Mouse (Mus musculus) heart, adult 11 months (tissue): Measurements from ENCODE around the gene Tmem94.

Experiments used
- DNase-seq: peaks from one replicate; pipeline ENCODE4 v3.0.0; 2022

The Tmem94 gene

DNA sequence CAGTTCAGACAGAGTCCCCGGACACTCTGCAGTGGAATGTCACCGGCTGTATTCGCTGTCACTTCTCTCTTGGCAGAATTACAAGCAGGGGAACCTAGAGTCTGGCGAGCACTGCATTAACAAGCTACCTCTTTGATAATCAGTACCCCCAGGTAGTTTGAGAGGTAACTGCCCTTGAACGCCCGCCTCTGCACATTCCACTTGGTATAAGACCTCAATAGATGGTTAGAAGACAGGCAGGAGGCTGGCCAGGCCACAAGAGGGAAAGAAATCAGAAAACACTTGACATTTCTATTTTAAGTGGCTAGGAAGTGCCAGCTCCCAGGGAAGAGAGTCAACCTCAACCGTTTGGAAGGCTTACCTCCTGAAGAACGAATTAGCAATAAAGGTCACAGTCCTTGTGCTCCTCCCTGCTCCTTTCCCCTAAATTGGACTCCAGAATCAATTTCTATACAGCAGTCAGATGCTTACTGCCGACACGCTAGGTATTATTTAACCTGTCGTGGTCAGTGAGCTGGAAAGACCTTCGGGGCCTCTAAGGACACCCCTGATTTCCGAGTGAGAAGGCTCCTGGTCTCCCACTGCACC is 1.2 kb downstream of the Tmem94 start:
- peak; percentile 96 for DNase-seq

DNA sequence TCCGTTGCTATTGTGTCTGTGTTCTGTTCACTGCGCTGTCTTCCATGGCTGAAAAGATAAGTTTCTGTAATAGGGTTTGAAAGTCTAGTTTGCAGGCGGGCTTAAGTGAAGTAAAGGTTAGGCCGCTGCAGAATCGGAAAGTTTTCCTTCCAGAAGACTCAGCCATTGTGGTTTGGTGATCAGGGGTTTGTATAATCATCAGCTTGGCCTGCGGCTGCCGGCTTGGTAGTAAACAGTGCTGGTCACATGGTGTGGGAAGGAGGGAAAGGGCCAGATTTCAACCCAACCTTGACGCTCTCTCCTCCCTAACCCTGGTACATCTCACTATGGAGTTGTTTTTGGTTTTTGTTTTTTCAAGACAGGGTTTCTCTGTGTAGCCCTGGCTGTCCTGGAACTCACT is 1.7 kb downstream of the Tmem94 start:
- peak; percentile 94 for DNase-seq

DNA sequence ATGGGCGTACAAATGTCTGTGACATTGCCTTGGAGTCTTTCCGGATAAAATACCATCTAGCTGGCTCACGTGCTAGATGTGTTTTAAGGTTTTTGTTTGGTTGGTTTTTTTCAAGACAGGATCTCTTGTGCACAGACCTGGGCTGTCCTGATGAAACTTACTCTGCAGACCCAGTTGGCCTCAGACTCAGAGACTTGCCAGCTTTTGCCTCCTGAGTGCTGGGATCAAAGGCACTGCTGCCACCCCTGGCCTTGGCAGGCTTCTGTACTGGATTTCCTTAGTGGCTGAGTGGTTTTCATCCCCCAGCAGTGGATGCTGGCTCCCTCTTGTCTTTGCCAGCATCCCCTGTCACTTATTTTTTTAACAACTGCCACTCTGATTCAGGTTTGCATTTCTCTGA is 3.7 kb downstream of the Tmem94 start:
- DNase-seq = no peak

DNA sequence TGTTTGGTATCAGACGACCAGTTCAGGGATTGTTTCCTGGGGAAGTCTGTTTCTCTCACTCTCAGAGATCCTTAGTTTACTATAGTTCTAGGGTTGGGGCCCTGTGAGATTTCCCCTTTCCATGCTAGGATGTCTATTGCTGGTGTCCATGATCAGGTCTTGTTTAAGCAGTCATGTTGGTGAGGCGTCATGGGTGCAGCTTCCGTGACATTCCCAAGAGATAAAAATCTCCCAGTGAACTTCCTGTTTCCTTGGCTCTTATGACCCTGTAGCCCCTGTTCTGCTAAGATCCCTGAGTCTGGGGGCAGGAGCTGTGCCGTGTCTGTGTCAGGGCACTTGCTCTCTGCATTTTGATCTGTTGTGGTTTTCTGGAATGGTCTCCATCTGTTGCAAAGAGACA is 9.4 kb downstream of the Tmem94 start:
- peak; percentile 90 for DNase-seq

DNA sequence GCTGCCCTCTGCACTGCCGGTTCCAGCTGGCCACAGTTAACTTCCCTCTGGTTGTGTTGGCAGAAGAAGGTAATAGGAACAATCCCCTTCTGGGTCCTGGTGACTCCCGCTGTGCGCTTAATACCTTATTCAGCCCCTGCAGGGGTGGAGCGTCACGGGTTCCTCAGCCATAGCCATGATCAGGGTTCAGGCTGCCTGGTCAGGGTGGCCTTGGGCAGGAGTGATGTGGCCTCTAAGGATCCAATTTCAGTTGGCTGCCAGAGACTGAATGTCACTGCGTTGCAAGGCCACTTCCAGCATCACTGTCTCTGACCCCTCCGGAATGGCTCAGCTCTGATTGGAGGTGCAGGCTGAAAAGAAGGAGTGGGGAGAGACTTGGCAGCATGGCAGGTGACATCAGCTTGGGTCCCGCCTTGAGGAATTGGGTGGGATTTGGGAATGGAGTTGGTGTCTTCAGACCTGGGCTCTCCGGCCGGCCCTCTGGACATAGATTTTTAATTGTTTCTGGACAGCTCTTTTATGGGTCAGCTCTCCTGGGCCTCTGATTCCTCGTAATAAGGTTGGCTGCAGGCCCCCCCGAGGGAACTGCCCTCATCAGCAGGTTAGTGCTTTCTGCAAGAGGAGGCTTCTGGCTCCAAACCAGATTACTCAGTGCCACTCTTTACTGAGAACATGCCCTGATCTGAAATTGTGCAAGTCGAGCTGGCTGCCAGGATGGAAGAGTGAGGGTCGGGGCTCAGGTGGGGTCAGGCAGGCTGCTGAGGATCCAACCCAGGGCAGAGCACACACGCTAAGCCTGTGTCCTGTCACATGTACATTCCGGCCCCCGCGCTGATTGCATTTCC is 10.8 kb downstream of the Tmem94 start:
- DNase-seq = peak; percentile 98

DNA sequence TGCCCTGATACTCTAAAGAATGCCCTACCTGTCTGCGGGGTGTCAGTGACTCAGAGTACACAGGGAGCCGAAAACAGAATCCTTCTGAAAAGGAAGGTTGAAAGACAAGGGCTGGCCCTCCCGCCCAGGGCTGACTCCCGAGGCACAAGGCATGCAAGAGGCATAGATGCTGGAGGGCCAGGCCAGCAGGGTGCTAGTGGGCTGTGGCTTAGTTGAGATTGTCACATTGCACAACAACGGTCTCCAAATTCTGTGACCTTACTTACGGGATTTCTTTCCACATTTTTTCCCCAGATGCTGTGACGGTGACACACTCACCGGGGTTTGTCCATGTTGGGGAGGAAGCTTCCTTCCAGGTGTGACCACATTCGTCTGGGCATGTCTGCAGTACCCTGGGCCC is 11.7 kb downstream of the Tmem94 start:
- DNase-seq = peak; percentile 82

DNA sequence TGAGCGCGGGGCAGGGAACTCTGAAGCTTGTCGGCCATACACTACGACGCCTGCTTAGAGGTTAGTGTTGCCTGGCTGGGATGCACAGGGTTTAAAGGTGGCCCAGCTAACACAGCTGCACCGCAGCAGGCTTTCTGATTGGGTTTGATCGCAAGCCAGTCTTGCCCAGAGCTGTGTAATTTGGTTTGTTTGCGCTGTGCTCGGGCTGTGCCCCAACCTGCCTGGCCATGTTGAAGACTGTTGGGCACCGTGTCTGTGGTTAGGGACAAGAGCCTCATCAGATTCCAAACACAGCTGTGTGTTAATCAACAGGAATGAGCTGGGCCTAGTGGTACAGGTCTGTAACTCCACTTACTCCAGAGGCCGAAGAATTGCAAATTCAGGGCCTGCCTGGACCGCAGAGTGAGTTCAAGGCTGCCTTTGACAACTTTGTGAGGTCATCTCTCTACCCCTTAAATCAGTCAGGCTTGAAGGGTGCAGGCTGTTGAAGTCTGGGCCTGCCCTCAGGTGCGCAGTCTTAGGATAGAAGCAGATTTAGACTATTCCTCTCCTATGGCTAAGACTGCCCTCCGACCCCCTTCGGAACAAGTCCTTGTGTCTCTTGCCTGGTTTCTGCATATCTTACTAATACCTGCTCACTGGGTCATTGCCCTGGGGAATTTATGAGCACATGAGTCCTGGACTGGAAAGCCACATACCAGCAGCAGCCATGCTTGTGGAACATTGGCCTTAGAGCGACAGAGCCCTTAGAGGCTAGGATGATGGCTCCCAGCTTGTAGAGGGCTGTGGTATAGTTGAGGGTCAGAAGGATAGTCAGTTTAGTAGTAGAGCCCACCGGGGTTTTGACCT is 12.5 kb downstream of the Tmem94 start:
- peak; percentile 91 for DNase-seq

DNA sequence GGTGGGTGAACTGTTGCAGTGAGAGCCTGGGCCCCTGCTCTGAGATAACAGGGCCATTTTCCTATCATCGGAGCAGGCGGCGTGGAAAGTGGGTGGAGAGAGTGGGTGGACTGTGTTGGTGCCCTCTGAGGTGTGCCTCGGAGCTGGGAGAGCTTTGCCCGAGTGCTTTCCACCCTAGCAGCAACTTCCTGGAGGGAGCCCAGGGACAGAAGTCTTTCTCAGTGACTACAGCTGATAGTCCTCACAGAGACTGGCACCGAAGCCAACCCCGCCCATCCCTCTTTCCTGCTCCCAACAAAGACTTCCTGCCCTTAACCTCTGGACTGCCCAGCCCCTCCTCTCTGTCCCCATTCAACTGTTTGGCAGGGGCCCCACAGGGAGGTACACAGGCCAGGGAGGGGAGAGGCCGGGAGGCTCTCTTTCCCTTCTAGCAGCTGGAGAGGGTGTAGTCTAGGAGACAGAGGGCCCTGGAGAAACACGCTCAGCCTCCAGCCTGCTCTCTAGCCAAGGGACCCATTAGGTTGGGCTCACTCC is 13.9 kb downstream of the Tmem94 start:
- peak; percentile 100 for DNase-seq

DNA sequence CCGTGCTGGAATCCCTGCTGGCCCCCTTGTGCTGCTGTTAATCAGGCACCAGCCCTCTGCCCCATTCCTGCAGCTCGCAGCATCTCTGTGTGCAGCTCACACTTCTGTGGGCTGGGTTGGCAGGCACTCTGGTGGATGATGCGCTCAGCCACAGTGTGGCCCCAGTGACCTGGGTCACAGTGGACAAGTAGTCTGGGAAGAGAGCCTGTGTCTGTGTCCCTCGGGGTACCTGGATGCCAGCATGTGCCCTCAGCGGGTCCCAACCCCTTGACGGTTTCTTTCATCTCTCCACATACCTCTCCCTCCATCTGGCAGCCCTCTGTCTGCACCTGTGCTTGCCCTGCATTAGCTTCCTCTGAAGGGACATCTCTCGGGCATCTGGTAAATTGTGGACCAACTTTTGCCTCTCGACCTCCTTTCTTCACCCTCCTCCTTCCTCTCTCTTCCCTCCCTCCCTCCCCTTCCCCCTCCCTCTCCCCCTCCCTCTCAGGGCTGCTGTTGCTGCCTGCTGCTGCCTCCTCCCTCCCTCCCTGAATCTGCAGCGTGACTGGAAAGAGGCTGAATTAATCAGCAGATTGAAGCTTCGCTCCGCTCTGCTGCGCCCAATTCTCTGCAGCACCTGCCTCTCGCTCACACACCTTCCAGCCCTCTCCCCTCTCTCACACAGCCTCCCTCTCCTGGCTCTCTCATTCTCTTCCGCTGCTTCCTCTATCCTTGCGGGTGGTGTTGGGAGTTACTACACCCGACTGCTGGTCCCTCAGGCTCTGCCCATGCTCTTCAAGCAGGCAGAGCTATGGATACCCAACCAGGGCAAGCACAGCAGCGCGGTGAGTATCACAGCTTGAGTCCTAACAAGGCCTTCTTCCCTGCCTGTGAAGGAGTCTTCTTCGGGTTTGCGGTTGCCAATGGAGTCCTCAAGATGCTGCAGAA is 15.2 kb downstream of the Tmem94 start:
- peak; percentile 91 for DNase-seq

DNA sequence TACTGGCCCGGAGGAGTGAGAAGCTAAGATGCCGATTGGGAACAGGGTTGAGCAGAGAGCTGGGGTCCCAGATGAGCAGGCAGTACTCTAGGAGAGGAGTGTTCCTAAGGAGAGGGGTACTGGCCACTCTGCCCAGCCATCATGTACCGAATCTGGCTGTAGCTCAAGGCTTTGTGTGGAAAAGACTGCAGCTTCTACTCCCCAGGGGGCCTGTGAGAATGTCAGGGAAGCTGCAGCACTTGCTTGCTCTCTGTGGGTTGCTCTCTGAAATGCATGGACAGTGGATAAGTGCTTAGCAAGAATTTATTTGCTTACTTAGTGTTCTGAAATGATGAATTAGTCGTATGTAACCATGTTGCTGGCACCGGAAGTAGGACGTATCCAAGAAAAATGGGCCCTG is 21.2 kb downstream of the Tmem94 start:
- no peak for DNase-seq

DNA sequence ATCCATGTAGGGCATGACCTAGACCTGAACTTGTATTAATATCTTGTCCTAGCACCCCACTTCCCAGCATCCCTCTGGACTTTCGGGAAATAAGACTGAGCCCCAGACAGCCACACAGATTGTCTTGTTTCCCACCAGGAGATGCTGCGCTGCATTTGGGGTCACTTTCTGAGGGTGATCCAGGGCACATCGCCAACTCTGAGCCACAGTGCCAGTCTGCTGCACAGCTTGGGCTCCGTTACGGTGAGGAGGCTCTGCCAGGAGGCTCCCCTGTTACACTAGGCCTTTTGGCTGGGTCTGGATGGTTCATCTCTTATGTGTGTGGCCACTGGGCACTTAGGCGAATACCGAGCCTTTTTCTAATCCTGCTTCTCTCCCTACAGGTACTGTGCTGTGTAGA is 24.6 kb downstream of the Tmem94 start:
- no peak for DNase-seq

DNA sequence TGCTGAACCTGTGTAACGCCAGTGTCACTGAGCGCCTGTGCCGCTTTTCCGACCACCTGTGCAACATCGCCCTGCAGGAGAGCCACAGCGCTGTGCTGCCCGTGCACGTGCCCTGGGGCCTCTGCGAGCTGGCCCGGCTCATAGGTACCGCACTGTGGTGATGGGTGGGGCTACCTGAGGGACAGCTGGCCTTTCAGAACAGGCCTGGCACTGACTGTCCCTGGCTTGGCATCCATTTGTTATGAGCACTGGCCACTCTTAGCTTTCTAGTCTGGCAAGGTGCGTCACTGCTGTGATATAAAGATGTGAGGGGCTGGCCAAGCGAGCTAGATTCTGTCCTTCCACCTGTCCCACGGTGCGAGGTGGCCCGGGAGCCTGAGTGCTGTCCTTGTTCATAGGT is 26.7 kb downstream of the Tmem94 start:
- no peak for DNase-seq

DNA sequence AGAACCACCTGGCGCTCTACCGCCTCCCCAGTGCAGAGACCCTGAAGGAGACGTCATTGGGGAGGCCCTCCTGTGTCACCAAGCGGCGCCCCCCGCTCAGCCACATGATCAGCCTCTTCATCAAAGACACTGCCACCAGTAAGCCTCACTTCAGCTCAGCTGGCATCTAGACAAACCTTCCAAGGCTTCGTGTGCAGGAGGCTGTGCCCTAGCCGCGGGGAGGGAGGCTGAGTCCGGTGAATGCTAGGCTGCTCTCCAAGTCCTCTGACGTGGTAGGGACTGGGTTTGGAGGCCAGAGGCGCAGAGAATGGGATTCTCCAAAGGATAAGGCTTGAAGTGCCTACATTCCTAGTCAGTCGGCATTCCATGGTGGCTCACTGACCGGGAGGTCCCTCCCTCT is 27.1 kb downstream of the Tmem94 start:
- no peak for DNase-seq

DNA sequence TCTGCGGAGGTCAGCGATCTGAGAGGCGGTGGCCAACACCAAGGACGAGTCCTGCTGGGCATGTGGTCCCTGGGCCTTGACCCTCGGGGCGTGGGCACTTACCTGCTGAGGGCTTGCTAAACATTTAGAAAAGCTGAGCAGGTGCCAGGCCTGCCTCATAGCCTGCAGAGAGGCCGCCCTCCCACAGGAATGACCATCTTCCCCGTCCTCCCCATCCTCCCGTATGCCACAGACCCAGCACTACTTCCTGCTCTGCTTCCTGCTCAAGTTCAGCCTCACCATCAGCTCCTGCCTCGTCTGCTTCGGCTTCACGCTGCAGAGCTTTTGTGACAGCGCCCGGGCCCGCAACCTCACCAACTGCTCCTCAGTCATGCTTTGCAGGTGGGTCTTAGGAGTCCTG is 31.7 kb downstream of the Tmem94 start:
- DNase-seq = no peak

DNA sequence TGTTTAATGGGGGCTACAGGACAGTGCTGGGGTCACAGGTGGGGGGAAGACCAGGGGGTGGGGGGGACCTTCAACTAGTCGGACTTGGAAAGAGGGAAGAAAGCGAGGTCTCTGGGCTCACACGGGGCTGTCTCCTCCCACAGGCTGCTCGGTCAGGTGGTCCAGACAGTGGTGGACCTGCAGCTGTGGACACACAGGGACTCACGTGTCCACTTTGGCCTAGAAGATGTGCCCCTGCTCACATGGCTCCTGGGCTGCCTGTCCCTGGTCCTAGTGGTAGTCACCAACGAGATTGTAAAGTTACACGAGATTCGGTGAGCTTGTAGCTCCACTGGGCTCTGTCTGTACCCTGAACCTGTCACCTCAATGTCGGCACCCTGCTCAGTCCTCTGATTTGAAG is 32.4 kb downstream of the Tmem94 start:
- peak; percentile 94 for DNase-seq

DNA sequence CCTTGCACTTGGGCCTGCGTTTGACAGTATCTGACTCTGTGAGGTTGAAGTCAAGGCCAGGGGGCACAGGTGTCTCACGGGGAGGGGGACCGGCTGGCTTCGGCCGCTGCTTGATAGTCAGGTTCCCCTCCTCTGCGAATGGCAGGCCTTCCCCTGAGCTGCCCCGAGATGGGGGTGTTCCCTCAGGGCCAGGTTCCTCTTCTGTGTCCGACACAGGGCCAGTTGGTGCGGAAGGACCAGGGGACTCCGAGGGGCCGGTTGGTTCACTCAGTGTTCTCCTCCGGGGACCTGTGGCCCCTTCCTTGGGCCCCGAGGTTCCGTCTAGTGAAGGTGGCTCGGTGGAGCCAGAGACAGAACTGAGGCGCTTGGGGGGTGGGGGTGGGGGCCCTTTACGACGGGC is 35.7 kb downstream of the Tmem94 start:
- peak; percentile 93 for DNase-seq

DNA sequence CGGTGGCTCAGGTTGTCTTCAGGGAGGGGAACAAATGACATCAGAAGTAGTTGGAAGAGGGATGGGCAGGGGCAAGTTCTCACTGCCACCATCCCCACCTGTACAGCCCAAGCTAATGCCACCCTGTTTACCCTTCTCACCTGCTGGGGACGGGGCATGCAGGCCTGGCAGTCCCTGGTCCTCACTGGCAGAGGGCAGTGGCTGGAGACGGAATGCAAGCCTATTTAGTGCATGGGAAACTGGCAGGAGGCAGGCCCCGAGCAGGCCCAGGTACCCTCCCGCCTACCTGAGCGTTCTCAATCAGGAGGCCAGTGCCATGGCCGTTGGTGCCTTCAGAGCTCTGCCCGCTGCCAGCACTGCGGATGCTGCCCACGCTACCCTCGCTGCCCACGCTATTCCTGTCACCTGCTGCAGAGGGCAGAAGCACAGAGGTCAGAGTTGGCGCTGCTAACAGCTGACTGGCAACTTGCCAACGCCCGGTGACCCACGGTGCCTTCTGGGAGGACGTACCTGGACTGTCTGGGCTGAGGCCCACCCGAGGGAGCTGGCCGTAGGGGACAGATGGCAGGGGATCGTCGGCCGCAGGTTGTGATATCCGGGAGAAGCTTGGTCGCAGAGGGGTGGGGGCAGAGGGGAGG is 38.0 kb downstream of the Tmem94 start:
- DNase-seq = peak; percentile 94

DNA sequence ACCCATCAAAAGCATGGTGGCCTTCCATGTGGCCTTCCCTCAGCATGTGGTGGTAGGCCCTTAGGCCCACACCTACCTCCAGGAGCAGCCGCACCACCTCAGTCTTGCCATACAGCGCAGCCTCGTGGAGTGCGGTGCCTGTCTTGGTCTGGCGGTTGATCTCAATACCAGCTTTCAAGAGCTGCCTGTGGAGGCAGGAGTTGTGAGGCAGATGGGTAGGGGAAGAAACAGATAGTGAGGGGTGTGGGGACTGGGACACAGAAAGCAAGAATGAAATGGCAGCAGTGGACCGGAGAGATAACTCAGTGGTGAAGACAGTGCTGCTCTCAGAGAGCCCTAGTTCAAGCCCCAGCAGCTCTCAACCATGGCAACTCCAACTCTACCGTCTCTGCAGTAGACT is 39.8 kb downstream of the Tmem94 start:
- no peak for DNase-seq

DNA sequence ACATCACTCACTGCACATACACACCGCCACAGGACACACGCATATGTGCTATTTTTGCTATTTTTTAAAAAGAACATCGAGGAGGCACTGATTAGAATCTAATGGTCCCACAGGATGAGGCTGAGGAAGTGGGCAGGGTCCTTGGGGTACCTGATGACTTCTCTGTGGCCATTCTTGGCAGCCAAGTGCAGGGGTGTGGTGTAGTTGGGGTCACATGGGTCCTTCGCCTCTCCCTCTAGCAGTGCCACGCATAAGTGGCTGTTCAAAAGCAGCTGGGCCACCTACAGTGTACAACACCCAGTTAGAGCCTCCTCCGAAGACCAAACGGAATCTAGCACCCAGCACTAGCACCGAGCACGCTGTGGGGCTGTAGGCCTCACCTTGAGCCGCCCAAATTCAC is 40.9 kb downstream of the Tmem94 start:
- DNase-seq = peak; percentile 97

DNA sequence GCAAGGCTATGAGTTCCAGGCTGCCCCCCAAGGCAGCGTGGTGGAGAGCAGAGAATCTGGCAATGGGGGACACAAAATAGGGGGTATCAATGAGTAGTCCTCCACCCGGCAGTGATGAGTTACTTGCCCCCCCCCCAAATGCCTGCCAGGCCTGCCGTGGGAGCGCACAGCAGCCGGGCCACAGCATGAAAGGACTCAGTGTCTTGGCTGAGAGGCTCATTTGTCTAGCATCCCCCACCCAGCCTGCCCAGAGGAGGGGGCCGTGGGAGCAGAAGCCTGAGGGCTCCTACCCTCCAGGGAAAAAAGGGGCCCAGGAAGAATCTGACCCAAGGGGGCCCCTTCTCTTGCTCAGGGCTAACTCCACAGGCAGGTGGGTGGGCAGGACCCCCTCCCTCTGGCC is 42.1 kb downstream of the Tmem94 start:
- DNase-seq = no peak

DNA sequence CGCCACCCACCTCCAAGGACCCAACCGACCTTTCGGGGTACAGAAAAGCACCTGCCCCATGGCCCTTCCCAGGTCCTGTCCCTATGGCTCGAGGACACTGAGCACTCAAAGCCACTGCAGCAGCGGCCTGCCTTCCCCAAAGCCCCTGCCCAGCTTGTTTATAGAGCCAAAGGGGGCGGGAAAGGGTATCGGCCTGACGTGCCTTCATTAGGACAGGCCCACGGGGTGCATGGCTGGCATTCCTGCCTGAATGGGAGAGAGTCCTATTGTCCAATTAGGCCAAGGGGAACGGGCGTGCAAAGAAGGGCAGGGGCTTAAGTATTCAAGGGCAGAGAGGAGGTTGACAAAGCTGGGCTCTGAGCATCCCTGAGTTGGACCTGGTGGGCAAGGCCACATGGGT is 42.7 kb downstream of the Tmem94 start:
- peak; percentile 94 for DNase-seq
